Mouse (Mus musculus) G1E (cell line): Measurements from ENCODE around the gene Rab42.

ENCODE experiments used
- CTCF ChIP-seq: IDR thresholded peaks from 2 replicates; pipeline ENCODE4 v1.5.1; 2012; ENCODE audit warnings: low read depth, low read length, inconsistent platforms, mixed read lengths
- GATA1 ChIP-seq: IDR thresholded peaks from 2 replicates; pipeline ENCODE4 v1.6.1; 2012; ENCODE audit warnings: borderline replicate concordance, low read length, inconsistent platforms, mixed read lengths

GRCm38 (mm10) chr4:132293682-132294240 is 9.4 kb downstream of the Rab42 start:
- TF ChIP-seq CTCF (no peak), GATA1 (no peak)
